16 mouse cellular contexts compared by ENCODE assay signal in the genomic region with DNA sequence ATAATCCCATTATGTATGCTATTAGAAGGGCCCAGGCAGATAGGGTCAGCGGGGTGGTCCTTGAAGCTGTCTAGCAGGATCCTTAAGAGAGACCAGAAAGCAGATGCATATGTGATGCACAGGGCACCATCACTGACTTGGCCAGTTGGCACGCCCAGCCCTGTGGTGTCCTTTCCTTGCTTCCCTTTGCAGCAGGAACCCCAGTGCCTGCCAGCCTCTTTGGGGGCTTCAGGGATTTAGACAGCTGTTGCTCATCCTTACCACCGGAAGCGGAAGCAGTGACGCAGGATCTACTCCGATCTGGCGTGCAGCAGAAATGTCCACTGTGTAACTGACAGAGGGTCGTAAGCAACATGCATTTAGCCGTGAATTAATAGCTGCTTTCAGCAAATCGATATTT.
"Had no signal": no experiment of that assay in that cellular context is flagged by ENCODE, and none has a peak within 500 bp of the region (broad histone marks: within the 10 kb centered on the region; RNA-seq: fewer than 3 reads in every experiment).

No protein-coding gene starts in this region.

- H3K9ac ChIP-seq: neural tube, embryonic 13.5 days; neural tube, embryonic 15.5 days; stomach, embryonic 15.5 days had no signal

- H3K4me3 ChIP-seq: neural tube, embryonic 13.5 days; neural tube, embryonic 15.5 days; stomach, embryonic 15.5 days had no signal

- H3K36me3 ChIP-seq: neural tube, embryonic 13.5 days; neural tube, embryonic 15.5 days; stomach, embryonic 15.5 days had no signal

- H3K4me1 ChIP-seq: neural tube, embryonic 13.5 days; stomach, embryonic 15.5 days had no signal

- H3K27me3 ChIP-seq: neural tube, embryonic 13.5 days; neural tube, embryonic 15.5 days; stomach, embryonic 15.5 days had no signal

- H3K27ac ChIP-seq: neural tube, embryonic 13.5 days; neural tube, embryonic 15.5 days; stomach, embryonic 15.5 days; stomach, postnatal 0 days had no signal

- H3K4me2 ChIP-seq: neural tube, embryonic 13.5 days; neural tube, embryonic 15.5 days; stomach, embryonic 15.5 days had no signal

- H3K9me3 ChIP-seq: neural tube, embryonic 13.5 days; neural tube, embryonic 15.5 days; stomach, embryonic 15.5 days had no signal

- DNase-seq: retina, postnatal 1 day; right cerebral cortex, adult 18-20 months; right cerebral cortex, postnatal 14 days; right cerebral cortex, postnatal 25 days; right cerebral cortex, postnatal 4 days; spleen, adult 18-20 months; thymus, adult 18-20 months; thymus, adult 2 months; thymus, postnatal 14 days; thymus, postnatal 25 days; thymus, postnatal 36 days; thymus, postnatal 4 days had no signal
